Mouse (Mus musculus) lung, postnatal 4 days (tissue): ENCODE measurements around the gene Zfp629.

Source experiments
- DNase-seq, 2 experiments: peaks; one replicate each; pipeline ENCODE4 v3.0.0; 2021

Gene Zfp629

DNA sequence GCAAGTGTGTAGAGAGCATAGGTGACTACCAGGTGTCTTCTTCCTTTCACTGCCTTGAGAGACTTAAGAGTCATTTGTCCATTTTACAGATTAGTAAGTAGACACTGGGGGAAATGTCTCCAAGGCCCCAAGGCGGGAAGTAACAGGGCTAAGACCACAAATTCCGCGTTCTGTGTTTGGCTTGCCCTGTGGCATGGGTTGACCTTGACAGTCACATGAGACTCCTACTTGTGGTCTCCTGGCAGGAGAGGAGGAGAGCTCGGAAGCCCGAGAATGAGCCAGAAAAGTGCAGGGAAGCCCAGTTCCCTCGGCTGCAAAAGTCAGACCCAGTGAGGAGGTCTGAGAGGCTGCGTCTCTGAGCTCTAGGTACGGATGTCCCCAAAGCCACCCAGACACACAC, 2.1 kb downstream of the Zfp629 start:
- DNase-seq: no peak

GRCm38 (mm10) chr7:127611561-127611960, 4.0 kb downstream of the Zfp629 start:
- no peak for DNase-seq

- DNase-seq: no peak
These were observed 4.6 kb downstream of the Zfp629 start for GRCm38 (mm10) chr7:127611011-127611410.

DNA sequence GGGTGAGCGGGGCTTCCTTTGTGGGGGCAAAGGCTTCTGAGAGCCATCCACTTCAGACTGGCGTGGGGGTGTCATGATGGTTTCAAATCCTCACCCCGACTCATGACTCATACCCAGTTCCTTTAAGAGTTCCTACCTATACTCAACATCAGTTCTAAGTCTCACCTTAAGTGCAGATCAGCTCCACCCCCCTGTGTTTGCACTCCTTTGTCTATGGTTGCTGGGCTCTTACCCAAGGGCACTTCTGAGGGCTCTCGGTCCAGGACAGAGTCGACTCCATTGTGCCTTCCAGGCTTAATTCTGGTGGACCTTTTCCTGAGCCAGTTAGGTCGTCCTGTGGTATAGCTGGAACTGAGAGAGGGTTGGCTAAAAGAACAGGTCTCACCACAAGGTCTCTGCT, 8.4 kb downstream of the Zfp629 start:
- peak; percentile 51 to 64 for DNase-seq

DNA sequence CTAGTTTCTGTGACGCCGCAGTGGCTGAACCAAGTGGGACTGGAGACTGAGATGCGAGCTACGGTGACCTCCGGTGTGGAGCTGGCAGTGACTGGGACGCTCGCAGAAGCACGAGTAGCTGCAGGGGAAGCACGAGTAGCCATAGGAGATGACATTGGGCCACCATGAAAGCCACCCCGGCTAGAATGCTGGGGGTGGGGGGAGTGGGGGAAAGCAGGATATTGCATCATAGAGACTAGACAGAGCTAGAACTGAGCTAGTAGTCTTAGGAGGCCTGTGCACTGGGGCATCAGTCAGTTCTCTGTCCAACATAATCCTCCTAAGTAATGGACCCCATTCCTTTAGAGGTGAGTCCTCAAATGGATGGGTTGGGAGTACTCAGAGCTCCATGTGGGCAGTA, 11.3 kb downstream of the Zfp629 start:
- DNase-seq: no peak

GRCm38 (mm10) chr7:127602903-127603302, 12.7 kb downstream of the Zfp629 start:
- no peak for DNase-seq

- no peak for DNase-seq
These were observed 13.9 kb downstream of the Zfp629 start for GRCm38 (mm10) chr7:127601735-127602134.

GRCm38 (mm10) chr7:127600612-127601011, 15.0 kb downstream of the Zfp629 start:
- no peak for DNase-seq

DNA sequence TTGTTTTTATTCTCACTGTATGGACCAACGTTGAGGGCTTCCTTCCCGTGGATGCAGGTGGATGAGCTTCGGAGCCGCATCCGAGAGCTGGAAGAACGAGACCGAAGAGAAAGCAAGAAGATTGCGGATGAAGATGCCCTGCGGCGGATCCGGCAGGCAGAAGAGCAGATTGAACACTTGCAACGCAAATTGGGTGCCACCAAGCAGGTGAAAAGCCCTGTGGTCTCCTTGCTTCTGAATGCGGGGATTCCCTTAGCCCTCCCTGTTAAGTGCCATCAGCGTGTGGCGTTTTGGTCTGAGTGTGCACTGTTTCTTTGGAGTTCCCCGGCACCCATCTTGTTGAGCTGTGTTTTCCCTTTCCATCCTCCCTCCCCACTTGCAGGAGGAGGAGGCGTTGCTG, 18.9 kb downstream of the Zfp629 start:
- DNase-seq: no peak

- no peak for DNase-seq
These were observed 23.0 kb downstream of the Zfp629 start for GRCm38 (mm10) chr7:127592575-127592974.

DNA sequence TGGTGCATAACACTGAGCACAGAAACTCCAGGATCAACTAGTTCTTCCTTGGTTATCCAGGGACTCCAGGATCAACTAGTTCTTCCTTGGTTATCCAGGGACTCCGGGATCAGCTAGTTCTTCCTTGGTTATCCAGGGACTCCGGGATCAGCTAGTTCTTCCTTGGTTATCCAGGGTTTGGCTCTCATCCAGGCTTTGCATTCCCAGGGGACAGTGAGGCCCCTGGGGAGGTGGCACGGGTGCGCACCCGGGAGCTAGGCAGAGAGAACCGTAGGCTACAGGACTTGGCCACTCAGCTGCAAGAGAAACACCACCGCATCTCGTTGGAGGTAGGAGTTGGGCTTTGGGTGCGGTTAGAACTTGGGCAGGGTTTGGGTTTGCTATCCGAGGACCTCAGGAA, 24.5 kb downstream of the Zfp629 start:
- DNase-seq: no peak

DNA sequence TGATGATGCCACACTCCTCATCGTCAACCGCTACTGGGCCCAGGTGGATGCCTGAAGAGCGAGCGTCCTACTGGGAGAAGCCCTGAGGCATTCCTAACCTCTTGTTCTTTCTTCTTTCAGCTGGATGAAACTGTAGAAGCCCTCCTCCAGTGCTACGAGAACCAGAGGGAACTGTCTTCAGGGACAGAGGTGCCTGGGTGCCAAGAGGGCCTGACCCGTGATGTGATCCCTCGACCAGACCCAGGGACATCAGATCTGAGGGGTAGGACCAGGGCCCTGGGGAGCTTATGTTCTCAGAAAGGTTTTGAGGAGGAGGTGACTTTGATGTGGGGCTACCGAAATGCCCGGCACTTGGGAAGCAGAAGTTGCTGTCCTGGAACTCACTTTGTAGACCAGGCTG, 26.0 kb downstream of the Zfp629 start:
- peak in 1 of 2 experiments; percentile 18 for DNase-seq

DNA sequence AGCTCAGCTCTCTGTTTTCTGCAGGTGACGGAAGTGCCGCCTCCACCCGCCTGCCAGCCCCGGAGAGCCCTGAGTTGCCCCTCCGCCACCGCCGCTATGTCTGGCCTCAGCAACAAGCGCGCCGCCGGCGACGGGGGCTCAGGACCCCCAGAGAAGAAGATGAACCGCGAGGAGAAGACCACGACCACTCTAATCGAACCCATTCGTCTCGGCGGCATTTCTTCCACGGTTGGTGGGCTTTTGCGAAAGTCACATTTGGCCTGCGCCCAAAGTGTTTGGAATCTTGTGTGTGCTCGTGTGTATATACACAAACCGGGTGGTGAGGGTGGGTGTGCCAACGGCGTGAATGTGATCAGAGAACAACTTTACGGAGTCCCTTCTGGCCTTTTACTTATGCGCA, 26.7 kb downstream of the Zfp629 start:
- peak in 1 of 2 experiments; percentile 37 for DNase-seq

GRCm38 (mm10) chr7:127588011-127588871, 27.4 kb downstream of the Zfp629 start, which contains the start of the genes Ccdc189 and Rnf40:
Gene Ccdc189 (minus strand): TSS chr7:127588595.
Gene Rnf40 (plus strand): TSS chr7:127588767.
- peak; percentile 94 to 97 for DNase-seq

DNA sequence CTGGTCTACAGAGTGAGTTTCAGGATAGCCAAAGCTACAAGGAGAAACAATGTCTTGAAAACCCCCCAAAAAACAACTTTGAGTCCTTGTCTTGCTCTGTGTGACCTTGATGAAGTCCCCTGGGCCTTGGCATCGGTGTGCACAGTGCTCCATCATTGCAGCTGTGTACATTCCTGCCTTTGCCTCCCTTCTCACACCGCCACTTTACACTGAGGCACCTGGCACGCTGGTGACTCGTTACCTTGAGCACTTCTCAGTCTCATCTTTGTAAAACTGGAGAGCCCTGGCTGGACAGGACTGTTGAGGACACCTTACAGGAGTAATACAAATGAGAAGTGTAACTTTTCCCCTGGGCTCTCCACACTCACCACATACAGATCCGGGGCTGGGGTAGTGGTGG, 28.4 kb downstream of the Zfp629 start:
- DNase-seq: peak in 1 of 2 experiments; percentile 15

GRCm38 (mm10) chr7:127586149-127586548, 29.4 kb downstream of the Zfp629 start:
- no peak for DNase-seq

DNA sequence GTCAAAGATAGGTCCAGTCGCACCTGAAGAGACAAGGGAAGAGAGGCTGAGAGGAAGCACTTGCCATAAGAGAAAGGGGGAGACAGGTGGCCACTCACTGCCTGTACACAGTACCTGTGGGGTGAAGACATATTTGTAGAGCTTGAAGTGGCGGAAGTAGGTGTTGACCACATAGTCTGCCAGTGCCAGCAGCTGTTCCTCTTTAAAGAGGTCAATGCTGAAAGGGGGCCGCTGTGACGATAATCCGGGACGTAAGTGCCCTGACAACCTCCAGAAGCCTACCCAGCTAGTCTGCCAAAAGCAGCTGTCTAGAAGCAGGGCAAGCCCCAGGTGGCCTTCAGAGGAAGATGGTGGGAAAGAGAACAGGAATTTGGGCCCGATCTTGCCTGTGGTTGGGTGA, 30.6 kb downstream of the Zfp629 start:
- DNase-seq: peak; percentile 32 to 55

- no peak for DNase-seq
These were observed 32.3 kb downstream of the Zfp629 start for GRCm38 (mm10) chr7:127583260-127583659.

DNA sequence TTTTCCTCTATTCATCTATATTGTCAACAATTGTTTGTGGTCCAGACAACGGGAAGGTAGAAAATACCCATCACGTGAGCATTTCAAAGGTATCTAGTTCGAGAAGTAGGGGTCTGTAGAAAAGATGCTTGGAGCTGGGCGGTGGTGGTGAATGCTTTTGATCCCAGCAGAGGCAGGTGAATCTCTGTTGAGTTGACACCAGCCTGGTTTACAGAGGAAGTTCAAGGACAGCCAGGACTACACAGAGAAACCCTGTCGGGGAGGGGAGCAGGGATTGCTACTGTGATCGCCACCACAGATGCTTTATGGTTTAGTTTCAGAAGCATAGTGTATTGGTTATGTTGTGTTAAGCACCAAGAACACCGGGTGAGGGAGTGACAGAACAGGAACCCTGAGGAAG, 41.5 kb downstream of the Zfp629 start:
- no peak for DNase-seq

DNA sequence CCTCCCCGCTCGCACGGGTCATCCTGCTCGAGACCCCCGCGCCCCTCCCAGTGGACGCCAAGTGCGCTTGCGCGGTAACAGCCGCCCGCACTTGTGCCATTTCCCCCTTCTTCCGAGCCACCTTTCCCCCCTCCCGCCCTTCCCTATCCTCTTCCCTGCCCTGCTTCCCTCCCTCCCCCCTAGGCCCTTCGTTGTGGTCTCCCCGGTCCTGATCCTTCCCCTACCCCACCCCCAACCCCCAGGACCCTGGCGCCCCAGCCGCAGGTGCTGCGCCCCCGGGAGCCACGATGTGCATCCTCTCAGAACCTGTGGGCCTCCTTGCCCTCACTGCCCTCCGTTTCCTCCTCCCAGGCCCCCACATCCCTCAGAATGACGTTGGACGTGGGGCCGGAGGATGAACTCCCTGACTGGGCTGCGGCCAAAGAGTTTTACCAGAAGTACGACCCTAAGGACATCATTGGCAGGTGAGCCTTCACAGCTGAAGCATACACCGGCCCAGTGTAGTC, 42.0 kb downstream of the Zfp629 start:
- DNase-seq: peak in 1 of 2 experiments; percentile 22

DNA sequence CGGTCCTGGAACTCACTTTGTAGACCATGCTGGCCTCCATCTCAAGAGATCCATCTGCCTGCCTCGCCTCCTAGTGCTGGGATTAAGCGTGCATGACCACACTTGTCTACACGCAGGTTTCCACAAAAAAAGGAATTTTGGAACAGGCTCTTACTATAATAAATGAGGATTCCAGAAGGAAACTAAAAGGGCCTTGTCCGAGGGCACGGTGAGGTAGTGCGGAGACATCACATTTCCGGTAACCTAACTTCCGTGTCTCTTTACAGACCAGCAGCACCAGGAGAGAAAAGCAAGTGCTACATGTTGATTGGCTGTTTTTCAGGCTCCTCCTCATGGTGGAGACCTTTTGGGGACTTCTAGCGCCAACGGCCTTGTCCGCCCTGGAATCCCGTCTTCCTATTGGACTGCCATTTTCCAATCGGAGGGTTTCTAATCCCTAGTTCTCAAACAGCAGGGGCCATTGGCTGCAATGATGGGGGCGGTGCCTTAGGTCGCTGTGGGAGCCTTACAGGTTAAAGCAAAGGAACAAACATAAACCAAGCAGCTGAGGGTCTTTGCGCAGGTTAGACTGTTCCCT, 42.6 kb downstream of the Zfp629 start, which contains the start of gene Phkg2:
Phkg2 (plus strand) TSS at position 446 of the 577 bp plus-strand sequence.
- peak; percentile 91 to 94 for DNase-seq

GRCm38 (mm10) chr7:127564381-127565150, 51.0 kb downstream of the Zfp629 start:
- peak in 1 of 2 experiments; percentile 33 for DNase-seq

GRCm38 (mm10) chr7:127561340-127561858, 54.2 kb downstream of the Zfp629 start, which contains the start of gene Tmem265:
Gene Tmem265 (plus strand): TSS chr7:127561390.
- no peak for DNase-seq
